Mouse (Mus musculus): Measurements from ENCODE around the gene Ddias.

DNA sequence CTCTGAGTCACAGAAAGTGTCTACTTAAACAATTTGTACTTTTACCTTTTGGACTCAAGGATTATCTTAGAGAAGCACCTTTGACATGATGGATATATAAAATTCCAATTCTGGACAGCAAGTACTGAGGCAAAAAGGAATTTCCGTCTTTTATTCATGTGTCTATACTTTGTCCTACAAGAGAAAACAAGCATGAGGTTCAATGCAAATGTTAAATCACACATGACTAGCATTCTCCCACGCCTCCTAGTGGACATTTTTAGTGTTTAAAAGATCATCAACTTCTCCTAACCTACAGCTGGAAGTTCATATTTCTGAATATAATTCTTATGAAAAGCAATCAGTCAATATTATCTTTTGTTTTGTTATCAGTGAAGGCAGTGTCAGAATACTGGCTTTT is 7.5 kb downstream of the Ddias start:
- TF ChIP-seq CTCF (IDR thresholded peaks at IDR 0.05; ENCODE audit: low read depth, low read length), result no peak
- TF ChIP-seq GATA1 (IDR thresholded peaks at IDR 0.05; ENCODE audit: borderline replicate concordance, low read length), result no peak
- TF ChIP-seq POLR2AphosphoS5 (IDR thresholded peaks at IDR 0.05; ENCODE audit: insufficient replicate concordance, low read depth, low read length), result no peak
- TF ChIP-seq TAL1 (conservative IDR thresholded peaks at IDR 0.05; ENCODE audit: low read depth, low read length), result no peak
- TF ChIP-seq GATA2 (IDR thresholded peaks at IDR 0.05; ENCODE audit: borderline replicate concordance, low read depth, low read length), result no peak

All from G1E (cell line).